Mouse (Mus musculus): ENCODE data around the gene Fbxo34.

Gene Fbxo34

DNA sequence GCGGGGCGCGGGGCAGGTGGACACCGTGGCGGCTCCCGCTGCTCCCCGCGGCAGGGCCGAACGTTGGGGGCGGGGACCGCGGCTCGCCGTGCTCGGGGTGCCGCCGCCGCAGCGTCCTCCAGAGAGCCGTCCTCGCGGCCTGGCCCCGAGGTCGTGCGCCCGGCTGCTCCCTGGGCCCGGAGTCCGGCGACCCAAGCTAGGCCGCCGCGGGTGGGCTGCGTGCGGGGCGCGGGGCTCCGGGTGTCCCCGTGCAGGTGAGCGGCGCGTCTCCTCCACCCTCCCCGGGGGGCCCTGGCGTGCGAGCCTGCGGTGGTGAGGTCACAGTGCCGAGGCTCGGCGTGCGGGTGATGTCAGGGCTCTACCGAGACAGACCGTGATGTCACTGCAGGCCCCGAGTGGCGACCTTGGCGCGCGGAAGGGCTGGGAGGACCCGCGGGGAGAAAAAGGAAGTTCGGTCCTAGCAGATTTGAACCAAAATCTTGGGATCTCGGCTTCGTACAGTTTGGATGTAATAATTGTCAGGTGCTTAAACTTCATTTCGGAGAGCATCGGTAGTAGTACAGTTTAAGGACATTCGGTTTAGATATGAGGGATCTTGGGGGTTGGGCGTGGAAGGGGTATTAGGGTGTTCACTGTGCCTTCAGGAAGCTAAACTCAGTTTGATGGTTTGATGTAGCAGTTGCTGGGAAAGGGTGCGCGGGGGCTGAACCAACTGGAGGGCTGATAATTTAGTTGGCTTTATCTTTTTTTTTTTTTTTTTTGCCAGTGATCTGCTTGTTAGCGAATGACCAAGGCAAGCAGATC, 22.7 kb downstream of the Fbxo34 start:
- DNase-seq, result peak; percentile 61

DNA sequence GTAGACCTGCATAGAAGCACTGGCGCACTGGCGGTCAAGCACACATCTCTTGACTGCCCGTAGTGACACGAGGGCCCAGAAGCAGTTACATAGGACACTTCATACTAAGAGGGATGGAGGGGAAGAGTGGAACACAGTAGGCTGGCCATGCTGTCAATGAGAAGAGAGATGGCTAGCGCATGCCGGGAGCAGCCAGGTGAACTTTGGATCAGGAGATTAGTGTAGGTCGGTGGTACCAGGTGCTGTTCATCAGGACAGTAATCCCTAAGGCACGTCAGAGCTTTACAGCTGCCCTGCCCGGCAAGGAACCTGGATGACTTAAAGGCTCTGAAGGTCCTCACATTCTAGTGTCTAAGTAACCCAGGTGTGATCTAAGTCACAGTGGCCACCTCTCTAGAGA, 23.7 kb downstream of the Fbxo34 start:
- DNase-seq, result no peak

DNA sequence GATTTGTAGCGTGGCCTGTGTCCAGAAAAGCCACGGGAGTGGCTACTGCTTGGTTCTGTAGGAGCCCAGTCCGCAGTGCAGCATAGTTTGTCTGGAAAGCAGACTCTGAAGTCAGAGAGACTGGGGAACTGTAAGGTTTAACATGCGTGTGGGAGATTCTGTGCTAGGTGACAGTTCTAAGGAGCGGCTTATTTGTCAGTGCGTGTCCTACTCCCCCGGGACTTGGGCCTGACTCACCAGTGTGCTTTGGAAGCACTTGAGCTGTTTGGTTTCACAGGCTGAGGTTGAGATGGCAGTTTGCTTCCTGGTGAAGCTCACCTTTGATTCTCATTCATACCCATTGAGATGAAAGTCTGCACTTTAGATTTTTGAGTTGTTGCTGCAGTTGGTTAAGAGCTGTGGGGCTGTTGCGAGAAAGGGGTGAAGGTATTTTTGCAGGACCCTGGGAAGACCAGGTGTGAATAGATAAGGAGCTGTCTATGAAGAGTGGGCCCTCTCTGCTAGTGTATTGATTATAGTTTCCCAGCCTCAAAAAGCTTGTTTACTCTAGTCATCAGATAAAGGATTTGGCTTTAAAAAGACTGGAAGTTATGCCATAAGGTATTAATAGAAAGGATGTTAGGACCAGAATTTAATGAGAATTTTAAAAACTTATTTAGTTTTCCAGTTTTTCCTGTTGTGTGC, 24.5 kb downstream of the Fbxo34 start:
- peak; percentile 52 for DNase-seq

DNA sequence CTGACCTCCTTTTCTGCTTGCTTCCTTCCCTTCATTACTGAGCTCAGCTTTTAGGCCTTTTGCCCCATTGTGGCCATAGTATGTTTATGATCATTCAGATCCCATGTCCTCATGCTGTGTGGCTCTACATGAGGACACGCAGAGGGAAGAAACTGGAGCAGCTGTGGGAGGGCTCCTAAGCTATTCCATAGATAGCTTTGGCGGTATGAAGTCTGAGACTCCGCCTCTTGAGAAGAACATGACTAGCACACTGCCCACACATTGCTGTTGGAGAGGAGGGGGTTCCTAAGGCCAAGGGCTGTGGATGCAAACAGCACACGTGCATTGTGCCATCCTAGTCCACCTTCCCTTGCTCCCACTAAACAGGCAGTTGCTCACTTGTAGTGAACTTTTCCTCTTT, 26.0 kb downstream of the Fbxo34 start:
- no peak for DNase-seq

DNA sequence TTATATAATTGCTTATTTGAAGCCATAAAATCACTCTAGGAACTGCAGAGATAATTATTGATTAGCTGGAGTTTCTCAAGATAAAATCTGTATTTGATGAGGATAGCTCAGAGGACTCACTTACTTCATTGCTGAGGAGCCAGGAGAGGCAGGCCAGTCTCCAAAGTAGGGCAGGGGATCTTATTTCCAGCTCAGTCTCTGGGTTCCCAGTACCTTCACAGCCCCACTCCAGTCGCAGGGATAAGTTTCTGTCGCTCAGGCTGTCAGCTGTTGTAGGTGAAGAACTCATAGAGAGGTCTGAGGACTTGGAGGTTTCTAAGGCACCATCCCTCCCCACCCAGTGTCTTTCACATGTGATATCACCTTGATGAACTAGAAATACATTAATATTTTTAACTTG, 27.5 kb downstream of the Fbxo34 start:
- DNase-seq, result no peak

DNA sequence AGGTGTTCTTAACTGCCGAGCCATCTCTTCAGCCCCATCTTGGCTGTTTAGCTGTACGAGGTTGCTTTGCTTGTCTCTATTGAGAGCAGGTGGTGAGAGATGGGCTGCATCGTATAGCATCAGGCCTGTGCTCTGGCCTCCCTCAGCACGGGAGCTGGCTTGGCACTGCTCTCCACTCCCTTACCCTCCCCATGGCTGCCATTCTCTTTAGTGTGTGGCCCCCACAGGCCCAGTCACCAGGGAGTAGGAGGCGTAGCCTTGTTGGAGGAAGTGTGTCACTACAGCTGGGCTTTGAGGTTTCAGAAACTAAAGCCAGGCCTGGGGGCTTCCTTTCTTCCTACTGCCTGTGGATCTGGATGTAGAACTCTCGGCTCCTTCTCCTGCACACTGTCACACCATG, 32.0 kb downstream of the Fbxo34 start:
- DNase-seq, result no peak

DNA sequence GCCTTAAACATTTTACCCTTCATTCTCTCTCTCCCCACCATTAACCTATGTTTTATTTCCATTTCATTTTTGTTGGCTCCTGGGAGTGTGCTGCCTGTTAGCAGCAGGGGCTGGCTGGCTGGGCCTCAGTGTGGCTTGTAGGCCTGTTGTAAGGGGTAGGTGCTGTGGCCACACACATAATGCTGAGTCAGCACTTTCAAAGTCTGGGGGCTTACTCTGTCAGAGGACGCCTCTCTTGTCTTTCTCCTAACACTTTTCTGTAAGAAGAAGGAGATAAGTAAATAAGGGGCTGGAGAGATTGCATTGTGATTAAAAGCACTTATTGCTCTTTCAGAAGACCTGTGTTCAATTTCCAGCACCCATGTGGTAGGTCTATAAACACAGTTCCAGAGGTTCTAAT, 32.9 kb downstream of the Fbxo34 start:
- no peak for DNase-seq

DNA sequence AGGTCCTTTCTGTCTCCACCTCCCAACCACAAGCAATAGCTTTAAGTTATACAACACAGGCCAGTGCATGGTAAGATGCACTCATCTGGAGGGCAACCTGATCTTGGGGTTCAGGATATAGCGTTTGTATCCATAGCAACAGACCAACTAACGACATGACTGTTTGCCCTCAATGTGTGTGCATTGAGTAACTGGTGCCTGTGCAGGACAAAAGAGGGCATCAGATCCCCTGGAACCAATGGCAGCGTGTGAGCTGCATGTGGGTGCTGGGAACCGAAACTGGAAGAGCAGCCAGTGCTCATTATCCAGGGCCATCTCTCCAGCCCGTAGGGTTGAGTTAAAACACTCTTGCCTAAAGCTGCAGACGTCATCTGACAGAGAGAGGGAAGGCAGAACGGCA, 38.5 kb downstream of the Fbxo34 start:
- no peak for DNase-seq

DNA sequence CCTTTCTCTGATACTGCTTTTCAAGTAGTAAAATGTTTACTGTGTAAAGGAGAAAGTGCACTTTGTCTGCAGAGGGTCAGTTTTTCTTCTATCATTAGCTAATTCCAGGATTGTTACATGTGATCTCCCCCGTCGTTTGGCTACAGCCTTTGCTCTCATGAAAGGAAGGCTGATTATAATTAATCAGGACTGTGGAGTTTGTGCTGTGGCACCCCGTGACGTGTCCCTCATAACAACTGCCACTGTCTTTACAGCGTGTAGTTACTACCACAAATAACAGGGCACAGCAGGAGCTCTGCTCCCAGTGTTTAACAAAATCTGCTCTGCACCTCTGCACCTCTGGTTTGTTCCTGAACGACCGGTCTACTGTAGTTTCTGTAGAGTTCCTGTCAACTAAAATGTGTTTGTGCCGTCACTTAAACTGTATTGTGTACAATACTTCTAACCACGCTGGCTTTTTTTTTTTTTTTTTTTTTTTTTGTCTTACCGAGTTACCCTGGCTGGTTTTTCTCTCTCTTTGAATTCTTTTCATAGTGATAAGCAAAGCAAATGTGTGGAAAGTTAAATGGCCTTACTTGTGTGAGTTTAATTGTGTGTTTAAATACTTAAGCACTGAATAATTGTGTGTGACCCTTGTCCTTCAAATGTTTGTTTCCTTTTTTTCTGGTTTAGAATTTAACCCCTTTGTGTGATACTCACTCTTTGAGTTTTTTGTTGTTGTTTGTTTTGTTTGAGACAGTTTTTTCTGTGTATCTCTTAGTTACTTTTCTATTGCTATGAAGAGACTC, 39.3 kb downstream of the Fbxo34 start:
- DNase-seq, result no peak

DNA sequence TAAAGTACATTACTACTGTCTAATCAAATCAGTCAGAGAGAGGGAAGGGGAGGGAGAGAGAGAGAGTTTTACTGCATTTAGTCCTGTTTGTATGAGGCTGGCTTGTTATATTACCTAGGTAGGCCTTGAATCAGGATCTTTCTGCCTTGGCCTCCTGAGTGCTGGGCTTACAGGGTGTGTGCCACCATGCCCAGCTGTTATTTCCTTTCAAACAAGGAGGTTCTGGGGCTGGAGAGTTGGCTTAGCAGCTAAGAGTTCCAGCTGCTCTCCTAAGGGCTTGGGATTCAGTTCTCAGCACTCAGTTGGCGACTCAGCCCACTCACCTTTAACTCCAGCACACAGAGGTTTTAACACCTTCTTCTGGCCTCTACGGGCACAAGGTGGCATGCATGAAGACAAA, 40.5 kb downstream of the Fbxo34 start:
- no peak for DNase-seq

DNA sequence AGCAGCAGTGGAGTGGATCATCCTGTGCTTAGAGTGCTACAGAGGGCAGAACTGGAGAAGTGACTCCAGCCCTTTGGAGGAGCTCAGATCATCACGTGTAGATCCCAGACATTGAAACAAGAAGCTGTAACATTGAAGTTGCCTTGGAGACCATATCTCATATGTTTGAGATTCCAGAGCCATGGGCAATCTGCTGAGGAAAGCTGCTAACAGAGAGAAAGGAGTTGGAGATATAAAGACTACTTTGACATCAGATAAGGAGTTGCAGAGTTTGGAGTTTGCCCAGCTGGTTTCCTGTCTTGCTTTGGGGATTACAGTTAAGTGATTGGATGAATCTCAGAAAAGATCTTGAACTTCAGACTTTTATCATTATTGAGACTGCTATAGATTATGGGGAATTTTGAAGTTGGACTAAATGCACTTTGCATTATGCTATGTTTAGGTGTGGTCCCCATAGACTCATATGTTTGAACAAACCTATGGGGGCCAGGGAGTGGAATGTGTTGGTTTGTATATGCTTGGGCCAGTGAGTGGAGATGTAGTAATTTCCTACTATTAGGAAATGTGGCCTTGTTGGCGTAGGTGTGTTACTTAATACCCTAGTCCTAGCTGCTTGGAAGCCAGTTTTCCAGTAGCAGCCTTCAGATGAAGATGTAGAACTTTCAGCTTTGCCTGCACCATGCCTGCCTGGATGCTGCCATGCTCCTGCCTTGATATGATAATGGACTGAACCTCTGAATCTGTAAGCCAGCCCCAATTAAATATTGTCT, 43.6 kb downstream of the Fbxo34 start:
- DNase-seq, result no peak

DNA sequence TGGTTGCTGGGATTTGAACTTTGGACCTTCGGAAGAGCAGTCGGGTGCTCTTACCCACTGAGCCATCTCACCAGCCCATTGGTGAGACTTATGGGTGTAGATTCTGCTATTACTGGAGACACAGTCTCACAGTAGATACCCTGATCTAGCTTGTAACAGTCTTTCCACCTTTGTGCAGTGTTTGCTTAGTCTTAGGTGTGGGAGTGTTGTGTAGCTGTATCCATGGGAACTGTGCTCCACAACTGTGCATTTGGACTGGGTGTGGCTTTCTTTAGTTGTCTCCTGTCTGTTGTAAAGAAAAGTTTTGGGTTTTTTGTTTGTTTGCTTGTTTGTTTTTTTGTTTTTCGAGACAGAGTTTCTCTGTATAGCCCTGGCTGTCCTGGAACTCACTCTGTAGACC, 45.7 kb downstream of the Fbxo34 start:
- DNase-seq, result no peak

DNA sequence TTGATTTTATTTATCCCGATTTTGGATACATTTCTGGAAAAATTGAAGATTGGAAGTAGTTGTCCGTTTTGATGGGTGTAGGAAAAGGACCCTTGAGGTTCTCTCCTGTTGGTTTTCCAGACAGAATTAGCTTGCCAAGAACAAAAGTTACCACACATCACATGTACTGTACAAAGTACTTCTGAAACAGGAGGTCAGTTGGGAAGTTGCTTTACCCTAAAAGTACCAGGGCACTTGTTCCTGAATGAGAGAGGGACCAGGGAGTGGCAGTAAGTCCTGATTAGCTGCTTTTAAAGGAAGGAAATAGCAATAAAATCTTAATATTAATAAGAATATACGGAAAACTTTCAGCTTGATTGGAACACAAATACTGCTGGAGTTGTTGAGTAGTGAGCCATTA, 46.9 kb downstream of the Fbxo34 start:
- peak; percentile 30 for DNase-seq

DNA sequence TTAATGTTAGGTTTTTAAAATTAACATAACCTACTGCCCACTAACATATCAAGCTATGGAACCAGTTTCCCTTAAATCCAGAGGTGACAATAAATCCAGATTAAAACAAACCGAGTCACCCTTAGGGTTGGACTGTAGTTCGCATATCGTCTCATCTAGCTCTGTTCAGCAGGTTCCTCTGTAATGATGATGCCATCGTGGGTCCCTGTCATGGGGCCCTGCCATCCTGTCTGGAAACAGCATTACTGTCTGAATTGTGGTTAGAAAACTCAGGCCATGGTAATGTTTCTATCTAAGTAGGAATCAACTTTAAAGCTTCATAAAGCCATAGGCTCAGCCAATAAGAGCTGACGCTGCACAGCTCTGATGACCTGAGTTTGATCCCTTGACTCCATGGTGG, 48.4 kb downstream of the Fbxo34 start:
- DNase-seq, result no peak

DNA sequence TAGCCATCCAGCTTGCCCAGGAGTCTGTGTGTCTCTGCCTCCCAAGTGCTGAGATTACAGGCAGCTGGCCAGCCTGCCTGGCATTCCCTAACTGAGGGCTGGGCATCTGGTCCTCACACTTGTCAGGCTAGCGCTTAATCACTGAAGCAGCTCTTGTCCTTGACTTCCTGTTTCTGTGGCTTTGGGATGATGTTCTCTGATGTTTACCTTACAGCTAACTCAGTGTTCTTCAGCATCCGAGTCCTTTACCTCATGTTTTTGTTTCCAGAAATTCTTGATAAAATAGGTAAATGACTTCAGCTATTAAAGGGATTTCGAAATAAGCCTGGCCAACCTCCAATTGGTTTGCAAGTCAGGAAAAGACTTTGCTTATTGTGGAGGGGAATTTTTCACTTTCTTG, 53.8 kb downstream of the Fbxo34 start:
- peak; percentile 82 for DNase-seq

DNA sequence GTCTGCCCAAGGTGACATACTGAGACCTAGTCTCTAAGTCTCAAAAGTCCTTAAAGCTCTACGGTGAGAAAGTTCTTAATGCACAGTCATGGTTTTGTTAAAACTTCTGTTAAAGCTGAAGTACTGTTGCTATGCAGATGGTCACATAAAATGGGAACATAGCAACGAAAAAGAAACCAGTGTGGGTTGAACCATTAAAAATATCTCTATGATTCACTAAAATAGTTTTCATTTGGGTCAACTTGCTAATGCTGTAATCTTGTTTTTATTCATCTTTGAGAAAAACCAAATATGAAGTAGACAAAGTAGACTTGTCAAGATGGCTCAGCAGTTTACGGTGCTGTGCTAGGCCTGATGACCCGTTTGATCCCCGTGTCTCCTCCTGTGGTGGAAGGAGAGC, 56.5 kb downstream of the Fbxo34 start:
- no peak for DNase-seq

DNA sequence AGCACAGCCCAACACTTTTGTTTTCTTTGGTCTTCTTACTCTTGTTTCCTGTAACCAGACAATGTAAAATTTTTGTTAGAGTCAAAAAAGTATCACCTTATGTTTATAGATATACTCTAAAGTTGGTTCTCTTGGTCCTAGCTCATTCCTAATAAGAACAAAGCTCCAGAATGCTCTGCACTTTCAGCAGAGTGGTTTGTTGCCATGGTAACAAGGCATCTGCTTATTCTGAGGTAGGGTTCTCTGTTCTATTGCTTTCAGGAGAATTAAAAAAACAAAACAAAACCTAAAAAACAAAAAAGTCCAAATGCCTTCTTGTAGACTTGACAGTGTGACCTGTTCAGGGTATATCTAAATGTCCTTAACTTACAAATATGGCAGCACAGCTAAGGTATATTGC, 57.8 kb downstream of the Fbxo34 start:
- DNase-seq, result no peak

DNA sequence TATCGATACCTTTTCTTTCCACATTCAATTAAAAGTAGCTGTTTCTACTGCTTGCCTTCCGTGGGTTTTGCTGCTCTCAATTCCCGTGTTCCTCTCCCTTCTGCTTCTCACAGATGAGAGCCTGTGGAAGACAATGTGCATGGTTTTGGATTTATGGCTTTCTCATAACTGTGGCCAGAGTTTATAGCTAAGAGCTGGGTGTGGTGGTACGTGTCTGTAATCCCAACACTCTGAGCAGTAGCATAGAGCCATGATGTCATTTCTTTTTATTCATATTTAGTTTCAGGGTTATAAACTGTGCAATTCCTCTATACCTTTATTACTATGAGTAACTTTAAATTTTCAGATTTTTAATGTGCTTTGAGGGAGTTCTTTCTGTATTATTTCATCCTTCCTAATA, 60.0 kb downstream of the Fbxo34 start:
- DNase-seq, result no peak

DNA sequence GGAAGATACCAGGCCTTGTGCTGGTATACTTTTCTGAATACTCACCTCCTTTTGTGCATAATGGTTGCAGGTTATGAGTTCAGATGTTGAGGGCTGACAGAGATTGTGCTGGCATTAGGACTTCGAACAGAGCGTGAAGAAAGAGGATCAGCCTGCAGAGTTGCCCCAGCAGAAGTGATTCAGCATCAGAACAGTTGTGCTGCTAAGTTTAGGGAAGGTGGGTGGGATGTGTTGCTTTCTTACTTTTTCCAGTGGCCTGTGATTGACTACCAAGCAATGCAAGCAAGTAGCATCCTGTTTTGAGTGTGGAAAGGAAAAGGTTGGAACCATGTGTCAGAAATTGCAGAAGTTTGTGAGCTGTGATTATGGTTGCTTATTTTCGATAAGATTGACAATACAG, 63.4 kb downstream of the Fbxo34 start:
- no peak for DNase-seq

DNA sequence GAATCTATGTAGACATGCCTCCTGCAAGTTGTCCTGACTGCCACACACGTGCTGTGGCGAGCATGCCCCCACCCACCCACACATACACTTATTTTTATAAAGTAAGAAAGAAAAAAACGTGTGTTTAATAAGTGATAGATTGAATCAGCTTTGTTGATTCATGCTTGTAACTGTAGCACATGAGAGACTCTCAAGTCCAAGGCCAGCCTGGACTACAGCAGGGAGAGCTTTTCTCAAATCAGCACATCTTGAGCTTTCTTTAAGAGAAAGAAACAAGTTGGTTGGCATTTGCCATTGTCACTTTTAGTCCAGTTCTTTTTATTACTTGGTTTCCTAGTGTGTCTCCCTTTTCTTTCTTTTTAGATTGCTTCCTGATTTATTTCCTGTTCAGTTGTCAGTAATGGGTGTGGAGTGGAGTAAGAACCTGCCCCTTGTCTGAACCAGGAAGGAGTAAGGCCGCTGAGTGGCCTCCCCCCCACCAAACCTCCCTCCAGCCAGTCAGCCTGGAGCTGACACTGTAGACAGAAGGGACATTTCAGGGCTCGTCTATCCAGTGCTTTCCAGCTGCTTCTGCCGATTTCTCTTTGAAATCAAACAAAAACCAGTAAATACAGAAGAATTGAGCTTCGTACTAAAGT, 64.7 kb downstream of the Fbxo34 start:
- peak; percentile 76 for DNase-seq

DNA sequence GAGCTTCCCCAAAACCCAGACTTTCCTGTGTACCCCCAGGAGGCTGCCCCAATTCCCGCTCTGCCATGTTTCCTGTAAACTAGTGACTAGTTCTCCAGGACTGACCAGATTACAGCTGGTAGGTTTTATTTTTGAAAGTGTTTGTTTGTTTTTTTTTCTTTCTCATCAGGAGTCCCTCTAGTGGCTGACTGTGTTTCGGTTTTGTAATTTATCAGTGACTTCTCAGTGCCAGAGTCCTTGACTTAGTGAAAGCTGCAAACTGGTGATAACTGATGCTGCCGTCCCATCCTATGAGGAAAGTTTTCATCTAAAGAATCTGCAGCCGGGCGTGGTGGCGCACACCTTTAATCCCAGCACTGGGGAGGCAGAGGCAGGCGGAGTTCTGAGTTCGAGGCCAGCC, 65.4 kb downstream of the Fbxo34 start:
- peak; percentile 30 for DNase-seq

DNA sequence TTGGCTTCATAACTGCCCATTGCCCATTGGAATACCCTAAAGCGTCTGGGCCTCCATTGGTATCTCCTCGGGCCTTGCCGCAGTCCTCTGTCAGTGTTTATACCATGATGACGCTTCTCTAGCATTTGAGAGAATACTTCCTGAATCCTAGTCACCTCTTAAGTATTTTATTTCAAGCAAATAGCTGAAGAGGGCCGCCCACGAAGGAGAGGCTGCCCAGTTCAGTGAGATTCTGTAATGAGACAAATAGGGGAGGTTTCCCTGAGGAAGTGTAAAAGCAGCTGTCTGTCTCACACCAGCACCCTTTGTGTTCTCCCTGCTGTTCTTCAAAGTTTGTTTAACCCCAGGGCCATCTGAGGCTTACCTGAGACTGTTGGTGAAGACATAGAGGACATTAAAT, 66.5 kb downstream of the Fbxo34 start:
- DNase-seq, result no peak

DNA sequence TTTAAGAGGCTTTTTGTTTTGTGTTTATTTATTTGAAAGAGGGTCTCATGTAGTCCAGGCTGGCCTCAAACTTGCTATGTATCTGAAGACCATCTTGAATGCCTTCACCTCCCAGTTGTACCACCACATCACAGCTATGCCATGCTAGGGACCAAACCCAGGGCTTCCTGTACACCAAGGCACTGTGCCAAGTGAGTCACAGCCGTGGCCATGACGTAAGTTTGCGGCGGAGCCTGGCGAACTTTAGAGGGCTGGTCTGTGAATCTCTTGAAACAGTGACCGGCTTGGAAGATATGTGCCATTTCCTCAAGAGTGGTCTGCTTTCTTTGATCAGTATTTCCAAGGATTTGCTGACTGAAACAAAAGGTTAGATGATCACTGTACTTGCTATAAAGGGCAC, 68.4 kb downstream of the Fbxo34 start:
- DNase-seq, result peak; percentile 77
